Mouse (Mus musculus): Measurements from ENCODE around the gene Avil.

Avil gene

GRCm38 (mm10) chr10:127018422-127018821, 17.9 kb downstream of the Avil start:
- DNase-seq (ENCODE audit: low read depth, low spot score): no peak

- DNase-seq (ENCODE audit: low read depth, low spot score): peak; percentile 92
These were observed 30.1 kb downstream of the Avil start, which contains the start of gene Tsfm for GRCm38 (mm10) chr10:127030336-127031296. TSS of gene Tsfm (minus strand) at chr10:127030840.

GRCm38 (mm10) chr10:127033301-127033741, 32.8 kb downstream of the Avil start:
- no peak for DNase-seq (ENCODE audit: low read depth, low spot score)

GRCm38 (mm10) chr10:127036273-127036672, 35.8 kb downstream of the Avil start:
- DNase-seq (ENCODE audit: low read depth, low spot score): no peak

GRCm38 (mm10) chr10:127037641-127038040, 37.1 kb downstream of the Avil start:
- no peak for DNase-seq (ENCODE audit: low read depth, low spot score)

GRCm38 (mm10) chr10:127040569-127041214, 40.2 kb downstream of the Avil start:
- DNase-seq (ENCODE audit: low read depth, low spot score): no peak

GRCm38 (mm10) chr10:127041274-127041766, 40.8 kb downstream of the Avil start, which contains the start of the genes Mettl1 and Eef1akmt3:
TSS of gene Mettl1 (plus strand) at chr10:127041414.
TSS of gene Eef1akmt3 (minus strand) at chr10:127041513.
- no peak for DNase-seq (ENCODE audit: low read depth, low spot score)

- DNase-seq (ENCODE audit: low read depth, low spot score): peak; percentile 96
These were observed 41.3 kb downstream of the Avil start for GRCm38 (mm10) chr10:127041774-127042338.

GRCm38 (mm10) chr10:127042468-127043115, 42.1 kb downstream of the Avil start:
- peak; percentile 41 for DNase-seq (ENCODE audit: low read depth, low spot score)

GRCm38 (mm10) chr10:127043187-127043586, 42.7 kb downstream of the Avil start:
- no peak for DNase-seq (ENCODE audit: low read depth, low spot score)

- DNase-seq (ENCODE audit: low read depth, low spot score): no peak
These were observed 47.4 kb downstream of the Avil start, which contains the start of gene Cyp27b1 for GRCm38 (mm10) chr10:127047954-127048353. TSS of gene Cyp27b1 (plus strand) at chr10:127048250.

- no peak for DNase-seq (ENCODE audit: low read depth, low spot score)
These were observed 48.3 kb downstream of the Avil start for GRCm38 (mm10) chr10:127048608-127049394.

- DNase-seq (ENCODE audit: low read depth, low spot score): no peak
These were observed 49.0 kb downstream of the Avil start for GRCm38 (mm10) chr10:127049395-127050118.

- no peak for DNase-seq (ENCODE audit: low read depth, low spot score)
These were observed 49.6 kb downstream of the Avil start for GRCm38 (mm10) chr10:127050119-127050474.

- DNase-seq (ENCODE audit: low read depth, low spot score): no peak
These were observed 54.1 kb downstream of the Avil start for GRCm38 (mm10) chr10:127054646-127055045.

GRCm38 (mm10) chr10:127055406-127055805, 54.9 kb downstream of the Avil start:
- DNase-seq (ENCODE audit: low read depth, low spot score): peak; percentile 65

- DNase-seq (ENCODE audit: low read depth, low spot score): no peak
These were observed 56.0 kb downstream of the Avil start for GRCm38 (mm10) chr10:127056490-127056889.

- DNase-seq (ENCODE audit: low read depth, low spot score): peak; percentile 84
These were observed 57.7 kb downstream of the Avil start for GRCm38 (mm10) chr10:127058161-127058560.

- DNase-seq (ENCODE audit: low read depth, low spot score): peak; percentile 37
These were observed 58.2 kb downstream of the Avil start for GRCm38 (mm10) chr10:127058708-127059107.
